Mouse (Mus musculus): ENCODE data around the gene Mrpl21.

Mrpl21 gene

GRCm38 (mm10) chr19:3282572-3283467, at the start of gene Mrpl21, which contains the start of gene Ighmbp2:
Gene Mrpl21, plus strand, starts transcription at chr19:3282901.
Gene Ighmbp2, minus strand, starts transcription at chr19:3283017.
- peak; percentile 75 for DNase-seq (ENCODE audit: low read depth)

GRCm38 (mm10) chr19:3260016-3260415, 22.7 kb upstream of the Mrpl21 start:
- no peak for DNase-seq (ENCODE audit: low read depth)

GRCm38 (mm10) chr19:3260591-3260990, 22.1 kb upstream of the Mrpl21 start:
- no peak for DNase-seq (ENCODE audit: low read depth)

- no peak for DNase-seq (ENCODE audit: low read depth)
Observed at GRCm38 (mm10) chr19:3261336-3261735, 21.4 kb upstream of the Mrpl21 start.

- DNase-seq (ENCODE audit: low read depth), result no peak
Observed at GRCm38 (mm10) chr19:3261764-3262525, 20.8 kb upstream of the Mrpl21 start.

- DNase-seq (ENCODE audit: low read depth), result no peak
Observed at GRCm38 (mm10) chr19:3264348-3264747, 18.4 kb upstream of the Mrpl21 start.

GRCm38 (mm10) chr19:3265180-3265579, 17.5 kb upstream of the Mrpl21 start:
- DNase-seq (ENCODE audit: low read depth), result no peak

GRCm38 (mm10) chr19:3266136-3266535, 16.6 kb upstream of the Mrpl21 start:
- no peak for DNase-seq (ENCODE audit: low read depth)

- no peak for DNase-seq (ENCODE audit: low read depth)
Observed at GRCm38 (mm10) chr19:3266676-3267075, 16.0 kb upstream of the Mrpl21 start.

- no peak for DNase-seq (ENCODE audit: low read depth)
Observed at GRCm38 (mm10) chr19:3267340-3267739, 15.4 kb upstream of the Mrpl21 start.

- no peak for DNase-seq (ENCODE audit: low read depth)
Observed at GRCm38 (mm10) chr19:3268218-3268980, 14.3 kb upstream of the Mrpl21 start.

- no peak for DNase-seq (ENCODE audit: low read depth)
Observed at GRCm38 (mm10) chr19:3269279-3269678, 13.4 kb upstream of the Mrpl21 start.

GRCm38 (mm10) chr19:3269803-3270202, 12.9 kb upstream of the Mrpl21 start:
- no peak for DNase-seq (ENCODE audit: low read depth)

- no peak for DNase-seq (ENCODE audit: low read depth)
Observed at GRCm38 (mm10) chr19:3271366-3271765, 11.3 kb upstream of the Mrpl21 start.

GRCm38 (mm10) chr19:3273331-3273730, 9.4 kb upstream of the Mrpl21 start:
- no peak for DNase-seq (ENCODE audit: low read depth)

GRCm38 (mm10) chr19:3275744-3276365, 6.8 kb upstream of the Mrpl21 start:
- no peak for DNase-seq (ENCODE audit: low read depth)

GRCm38 (mm10) chr19:3281886-3282285, 815 bp upstream of the Mrpl21 start:
- DNase-seq (ENCODE audit: low read depth), result no peak

- no peak for DNase-seq (ENCODE audit: low read depth)
Observed at GRCm38 (mm10) chr19:3289006-3289405, 6.3 kb downstream of the Mrpl21 start.

GRCm38 (mm10) chr19:3292028-3292427, 9.3 kb downstream of the Mrpl21 start:
- DNase-seq (ENCODE audit: low read depth), result peak; percentile 23

- no peak for DNase-seq (ENCODE audit: low read depth)
Observed at GRCm38 (mm10) chr19:3292993-3293392, 10.3 kb downstream of the Mrpl21 start.

- no peak for DNase-seq (ENCODE audit: low read depth)
Observed at GRCm38 (mm10) chr19:3295245-3295644, 12.5 kb downstream of the Mrpl21 start.

GRCm38 (mm10) chr19:3297034-3297433, 14.3 kb downstream of the Mrpl21 start:
- DNase-seq (ENCODE audit: low read depth), result no peak
